Mouse (Mus musculus): Measurements from ENCODE around the gene Rpgrip1. TPM values are rescaled to one million over a fixed set of nuclear protein-coding genes. Genes with fewer than 3 reads are reported as not detected.

Rpgrip1 gene
- polyA plus RNA-seq, 1 experiment, result 2.0 TPM

- TF ChIP-seq POLR2A (IDR thresholded peaks at IDR 0.05; ENCODE audit: borderline replicate concordance, extremely low read depth, insufficient read depth, insufficient read length, poor library complexity, severe bottlenecking) (no peak), CTCF (IDR thresholded peaks at IDR 0.05; ENCODE audit: borderline replicate concordance, extremely low read depth, insufficient read depth, insufficient read length) (peak; percentile 5; the same call in 1 of the 2 replicates)
- DNase-seq (ENCODE audit: low read depth), result peak; percentile 70
Measured at GRCm38 (mm10) chr14:52103474-52103855, 7.0 kb upstream of the Rpgrip1 start.

DNA sequence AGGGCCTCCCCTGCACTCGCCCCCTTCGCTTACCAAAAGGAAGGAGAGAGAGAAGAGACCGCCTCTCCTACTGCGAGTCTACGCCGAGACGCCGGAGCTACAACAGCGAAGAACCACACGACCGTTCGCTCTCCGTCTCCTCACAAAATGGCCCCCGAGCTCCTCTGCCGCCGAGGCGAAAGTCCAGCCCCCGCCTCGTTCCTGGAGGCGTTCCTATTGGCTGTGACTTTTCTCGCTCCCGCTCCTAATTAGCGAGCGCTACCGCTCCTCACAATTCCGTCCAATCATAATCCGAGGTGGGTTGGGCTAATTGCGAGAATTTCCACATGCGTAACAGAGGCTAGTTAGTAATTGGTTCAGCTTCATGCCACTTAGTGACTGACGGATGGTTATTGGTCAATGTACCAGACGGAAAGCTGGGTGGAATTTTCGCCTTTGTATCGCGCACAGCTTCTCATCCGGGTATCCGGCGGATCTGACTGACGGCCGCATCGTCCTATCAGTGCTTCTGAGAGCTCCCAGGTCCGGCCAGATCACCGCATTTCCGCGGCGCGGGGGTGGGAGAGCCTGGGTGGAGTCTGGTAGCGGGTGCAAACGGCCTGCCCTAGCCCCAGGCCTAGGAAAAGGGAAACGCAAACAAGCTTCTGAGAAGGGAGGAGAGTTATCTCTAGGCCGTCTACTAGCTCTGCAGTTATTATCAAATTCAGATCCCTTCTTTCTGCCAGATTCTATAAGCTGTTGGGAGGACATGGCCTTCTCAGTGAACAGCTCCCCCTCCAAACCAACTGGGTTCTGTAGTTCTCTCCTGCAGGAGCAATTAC lies 6.4 kb upstream of the Rpgrip1 start, which contains the start of gene Hnrnpc:
Hnrnpc (minus strand) TSS at position 173 of the 821 bp plus-strand sequence.
- peak; percentile 100 for DNase-seq (ENCODE audit: low read depth)
- TF ChIP-seq CTCF (IDR thresholded peaks at IDR 0.05; ENCODE audit: borderline replicate concordance, extremely low read depth, insufficient read depth, insufficient read length) (no peak), POLR2A (IDR thresholded peaks at IDR 0.05; ENCODE audit: borderline replicate concordance, extremely low read depth, insufficient read depth, insufficient read length, poor library complexity, severe bottlenecking) (peak; percentile 85; the same call in 1 of the 2 replicates)

DNA sequence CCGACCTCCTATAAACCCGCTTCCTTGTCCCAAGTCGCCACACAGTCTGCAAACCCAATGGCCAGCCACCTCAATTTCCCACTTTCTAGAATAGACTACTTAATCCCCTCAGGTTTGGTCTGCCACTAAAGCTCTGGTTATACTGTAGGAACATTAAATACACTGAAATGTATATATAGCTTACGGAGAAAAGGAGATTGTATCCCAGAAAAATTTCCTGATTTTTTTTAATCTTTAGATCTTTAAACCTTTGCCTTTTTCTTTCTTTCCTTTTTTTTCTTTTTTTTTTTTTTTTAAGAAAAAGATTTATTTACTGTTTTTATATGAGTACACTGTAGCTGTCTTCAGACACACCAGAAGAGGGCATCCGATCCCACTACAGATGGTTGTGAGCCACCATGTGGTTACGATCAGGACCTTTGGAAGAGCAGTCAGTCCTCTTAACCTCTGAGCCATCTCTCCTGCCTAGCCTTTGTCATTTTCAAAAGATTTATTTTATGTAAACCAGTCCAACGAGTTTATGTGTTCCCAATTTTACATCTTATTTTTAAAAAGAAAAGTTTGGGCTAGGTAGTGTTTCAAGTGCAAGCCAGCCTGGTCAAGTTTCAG lies 5.7 kb upstream of the Rpgrip1 start:
- DNase-seq (ENCODE audit: low read depth), result peak; percentile 15
- TF ChIP-seq CTCF (IDR thresholded peaks at IDR 0.05; ENCODE audit: borderline replicate concordance, extremely low read depth, insufficient read depth, insufficient read length), result peak; percentile 14; the same call in 1 of the 2 replicates
- TF ChIP-seq POLR2A (IDR thresholded peaks at IDR 0.05; ENCODE audit: borderline replicate concordance, extremely low read depth, insufficient read depth, insufficient read length, poor library complexity, severe bottlenecking), result no peak

DNA sequence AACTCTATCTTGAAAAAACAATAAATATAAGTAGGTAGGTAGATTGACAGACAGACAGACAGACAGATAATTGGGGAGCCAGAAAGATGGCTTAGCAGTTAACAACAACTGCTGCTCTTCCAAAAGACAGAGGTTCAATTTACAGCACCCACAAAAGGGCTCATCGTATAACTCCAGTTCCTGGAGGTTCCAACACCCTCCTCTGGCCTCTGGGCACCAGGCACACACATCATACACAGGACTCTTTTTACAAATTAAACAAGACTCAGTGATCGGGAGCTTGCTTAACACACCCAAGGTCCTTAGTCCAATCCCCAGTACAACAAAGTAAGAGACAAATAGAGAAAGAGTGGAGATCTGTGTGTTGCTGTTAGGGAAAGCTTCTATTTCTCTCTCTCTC lies 5.2 kb upstream of the Rpgrip1 start:
- TF ChIP-seq CTCF (IDR thresholded peaks at IDR 0.05; ENCODE audit: borderline replicate concordance, extremely low read depth, insufficient read depth, insufficient read length) (no peak), POLR2A (IDR thresholded peaks at IDR 0.05; ENCODE audit: borderline replicate concordance, extremely low read depth, insufficient read depth, insufficient read length, poor library complexity, severe bottlenecking) (no peak)
- no peak for DNase-seq (ENCODE audit: low read depth)

GRCm38 (mm10) chr14:52106741-52107140 lies 3.8 kb upstream of the Rpgrip1 start:
- peak; percentile 88 for DNase-seq (ENCODE audit: low read depth)
- TF ChIP-seq POLR2A (IDR thresholded peaks at IDR 0.05; ENCODE audit: borderline replicate concordance, extremely low read depth, insufficient read depth, insufficient read length, poor library complexity, severe bottlenecking) (no peak), CTCF (IDR thresholded peaks at IDR 0.05; ENCODE audit: borderline replicate concordance, extremely low read depth, insufficient read depth, insufficient read length) (no peak)

- DNase-seq (ENCODE audit: low read depth), result no peak
- no peak for TF ChIP-seq POLR2A (IDR thresholded peaks at IDR 0.05; ENCODE audit: borderline replicate concordance, extremely low read depth, insufficient read depth, insufficient read length, poor library complexity, severe bottlenecking)
- TF ChIP-seq CTCF (IDR thresholded peaks at IDR 0.05; ENCODE audit: borderline replicate concordance, extremely low read depth, insufficient read depth, insufficient read length), result no peak
Measured at GRCm38 (mm10) chr14:52108025-52108424, 2.5 kb upstream of the Rpgrip1 start.

GRCm38 (mm10) chr14:52114101-52114500 lies 3.6 kb downstream of the Rpgrip1 start:
- DNase-seq (ENCODE audit: low read depth), result no peak
- TF ChIP-seq CTCF (IDR thresholded peaks at IDR 0.05; ENCODE audit: borderline replicate concordance, extremely low read depth, insufficient read depth, insufficient read length) (no peak), POLR2A (IDR thresholded peaks at IDR 0.05; ENCODE audit: borderline replicate concordance, extremely low read depth, insufficient read depth, insufficient read length, poor library complexity, severe bottlenecking) (no peak)

- no peak for DNase-seq (ENCODE audit: low read depth)
Measured at GRCm38 (mm10) chr14:52117241-52117640, 6.7 kb downstream of the Rpgrip1 start.

GRCm38 (mm10) chr14:52118456-52118822 lies 7.9 kb downstream of the Rpgrip1 start:
- no peak for TF ChIP-seq CTCF (IDR thresholded peaks at IDR 0.05; ENCODE audit: borderline replicate concordance, extremely low read depth, insufficient read depth, insufficient read length)
- no peak for TF ChIP-seq POLR2A (IDR thresholded peaks at IDR 0.05; ENCODE audit: borderline replicate concordance, extremely low read depth, insufficient read depth, insufficient read length, poor library complexity, severe bottlenecking)
- DNase-seq (ENCODE audit: low read depth), result no peak

More at GRCm38 (mm10) chr14:52117241-52117640, 6.7 kb downstream of the Rpgrip1 start:
- TF ChIP-seq POLR2A (IDR thresholded peaks at IDR 0.05; ENCODE audit: borderline replicate concordance, extremely low read depth, insufficient read depth, insufficient read length, poor library complexity, severe bottlenecking) (no peak), CTCF (IDR thresholded peaks at IDR 0.05; ENCODE audit: borderline replicate concordance, extremely low read depth, insufficient read depth, insufficient read length) (no peak)

DNA sequence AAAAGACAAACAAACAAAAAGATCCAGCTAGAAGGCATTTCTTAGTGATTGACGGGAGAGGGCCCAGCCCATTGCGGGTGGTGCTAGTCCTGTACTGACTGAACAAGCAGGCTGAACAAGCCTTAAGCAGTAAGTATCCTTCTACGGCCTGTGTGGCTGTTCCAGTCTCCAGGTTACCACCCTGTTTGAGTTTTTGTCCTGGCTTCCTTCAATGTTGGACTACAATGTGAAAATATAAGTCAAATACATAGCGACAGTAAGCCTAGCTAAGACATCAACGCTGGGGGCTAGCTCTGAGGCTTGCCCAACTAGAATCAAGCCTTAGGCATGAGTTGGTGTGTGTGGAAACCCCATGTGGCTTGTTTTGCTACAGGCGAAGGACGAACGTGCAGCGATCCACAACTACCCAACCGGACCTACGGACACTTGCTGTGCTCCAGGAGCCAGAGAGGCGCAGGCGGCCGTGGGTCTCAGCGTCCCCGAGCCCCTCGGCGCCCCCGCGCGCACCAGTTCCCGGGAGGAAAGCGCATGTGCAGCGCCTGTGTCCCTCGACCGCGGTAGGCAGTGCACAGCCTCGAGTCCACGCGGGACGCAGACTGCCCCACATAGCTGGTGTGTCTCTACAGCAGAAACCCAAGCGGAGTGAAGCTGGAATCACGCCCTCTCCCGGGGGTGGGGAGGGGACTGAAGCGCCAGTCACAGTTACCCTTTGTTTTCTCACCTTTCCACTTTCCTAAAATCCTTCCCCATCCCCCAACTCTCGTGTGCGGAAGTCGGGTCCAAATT lies 8.5 kb downstream of the Rpgrip1 start:
- DNase-seq (ENCODE audit: low read depth), result peak; percentile 82
- TF ChIP-seq CTCF (IDR thresholded peaks at IDR 0.05; ENCODE audit: borderline replicate concordance, extremely low read depth, insufficient read depth, insufficient read length) (0 out of 2 replicates have a peak, but pooled peaks have one; percentile 8), POLR2A (IDR thresholded peaks at IDR 0.05; ENCODE audit: borderline replicate concordance, extremely low read depth, insufficient read depth, insufficient read length, poor library complexity, severe bottlenecking) (peak; percentile 16; the same call in 1 of the 2 replicates)

DNA sequence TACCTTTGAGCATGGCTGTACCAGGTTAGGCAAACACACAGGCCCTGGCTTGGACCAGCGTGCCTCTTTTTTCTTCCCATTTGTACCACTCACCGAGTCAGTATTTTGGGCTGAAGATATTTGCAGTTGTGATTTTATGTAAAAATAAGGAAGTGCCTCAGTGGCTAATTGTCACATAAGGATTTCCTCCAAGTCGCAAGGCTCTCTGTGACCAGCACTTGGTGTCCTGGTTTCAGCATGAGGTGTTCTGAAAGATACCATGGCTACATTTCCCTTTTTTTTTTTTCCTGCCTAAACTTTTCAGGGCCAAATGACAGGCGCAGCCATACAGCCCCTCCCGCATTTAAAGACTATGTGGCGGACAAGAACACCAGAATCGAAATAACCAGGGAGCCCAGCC lies 9.7 kb downstream of the Rpgrip1 start:
- TF ChIP-seq POLR2A (IDR thresholded peaks at IDR 0.05; ENCODE audit: borderline replicate concordance, extremely low read depth, insufficient read depth, insufficient read length, poor library complexity, severe bottlenecking), result no peak
- no peak for TF ChIP-seq CTCF (IDR thresholded peaks at IDR 0.05; ENCODE audit: borderline replicate concordance, extremely low read depth, insufficient read depth, insufficient read length)
- no peak for DNase-seq (ENCODE audit: low read depth)

Measured in brain, embryonic 14.5 days (tissue).